Mouse (Mus musculus) heart, adult 2 months (tissue): ENCODE data around the gene Kcnk6.

Experiments used
- CTCF ChIP-seq: fragments of 200-600 bp; IDR thresholded peaks from 2 replicates; pipeline ENCODE4 v1.8.1; 2022; ENCODE audit warnings: antibody characterized with exemption, mild to moderate bottlenecking, moderate library complexity
- POLR2A ChIP-seq: fragments of 200-500 bp; IDR thresholded peaks from 2 replicates; pipeline ENCODE4 v1.6.1; 2011; ENCODE audit warnings: mild to moderate bottlenecking, low read depth, low read length, control low read depth; ENCODE audit not compliant: insufficient read depth

- TF ChIP-seq CTCF (no peak), POLR2A (no peak)
These were observed 6.8 kb downstream of the Kcnk6 start for GRCm38 (mm10) chr7:29225520-29225919.
